Mouse (Mus musculus) thymus, adult 2 months (tissue): Measurements from ENCODE around the gene Ctnnbip1.

Experiments
- CTCF ChIP-seq: fragments of 200-500 bp; IDR thresholded peaks from 2 replicates; pipeline ENCODE4 v1.5.1; 2012; ENCODE audit warnings: mild to moderate bottlenecking, control low read depth, low read length, moderate library complexity, borderline replicate concordance; ENCODE audit not compliant: control insufficient read depth, poor library complexity, insufficient read depth; ENCODE audit errors: extremely low read depth
- POLR2A ChIP-seq: fragments of 200-500 bp; IDR thresholded peaks from 2 replicates; pipeline ENCODE4 v1.6.1; 2012; ENCODE audit warnings: mild to moderate bottlenecking, low read length, control low read depth, moderate library complexity; ENCODE audit not compliant: control insufficient read depth, poor library complexity, insufficient read depth; ENCODE audit errors: extremely low read depth

DNA sequence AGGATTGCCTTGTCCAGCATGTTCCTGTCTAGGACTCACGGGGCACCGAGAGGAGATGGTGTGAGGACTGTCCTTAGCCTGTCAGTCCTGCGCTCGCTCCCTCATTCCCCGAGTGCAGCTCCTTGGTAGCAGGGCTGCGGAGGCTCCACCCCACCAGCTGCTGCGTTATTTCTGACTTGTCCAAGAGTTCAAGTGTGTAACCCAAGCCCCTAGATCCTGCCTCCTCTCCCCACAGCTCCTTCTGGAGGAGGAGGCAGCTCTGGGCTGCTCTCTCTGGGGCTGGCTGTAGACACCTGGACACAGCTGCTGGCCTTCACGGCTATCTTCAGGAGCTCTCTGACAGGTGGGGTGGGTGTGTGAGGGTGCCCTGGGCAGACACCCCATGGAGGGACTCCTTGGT is 26.9 kb downstream of the Ctnnbip1 start:
- TF ChIP-seq CTCF (no peak), POLR2A (no peak)
